Mouse (Mus musculus) intestine, embryonic 15.5 days (tissue): ENCODE measurements around the gene Gm20425. TPM values are rescaled to one million over a fixed set of nuclear protein-coding genes. Genes with fewer than 3 reads are reported as not detected.
A peak's percentile ranks its signal among the peaks of the same experiment; 100 is the strongest.
"Not testable (repeated sequence)": the region's sequence is repeated elsewhere in the genome, so short reads cannot be mapped to it uniquely, and the experiment has no call there.

ENCODE experiments used
- ATAC-seq: fragments of 200-750 bp; cut with Nextera tagmentation; 2 replicates; pipeline ENCODE4 v1.8.0; 2017; ENCODE audit warnings: moderate TSS enrichment, moderate library complexity
- H3K27ac ChIP-seq: fragments of 300-500 bp; sonication (generic); 2 replicates; pipeline ENCODE4 v1.5.1; 2015; ENCODE audit warnings: mild to moderate bottlenecking, inconsistent platforms
- H3K27me3 ChIP-seq: fragments of 300-500 bp; sonication (generic); replicated peaks from 2 replicates; pipeline ENCODE4 v1.6.1; 2015; ENCODE audit warnings: inconsistent platforms
- H3K36me3 ChIP-seq: fragments of 300-500 bp; sonication (generic); 2 replicates; pipeline ENCODE4 v1.6.1; 2015; ENCODE audit warnings: inconsistent platforms
- H3K4me1 ChIP-seq: fragments of 300-500 bp; sonication (generic); replicated peaks from 2 replicates; pipeline ENCODE4 v1.6.1; 2015; ENCODE audit warnings: inconsistent platforms
- H3K4me2 ChIP-seq: fragments of 300-500 bp; sonication (generic); replicated peaks from 2 replicates; pipeline ENCODE4 v1.6.1; 2015; ENCODE audit warnings: mild to moderate bottlenecking, inconsistent platforms
- H3K4me3 ChIP-seq: fragments of 300-500 bp; sonication (generic); replicated peaks from 2 replicates; pipeline ENCODE4 v1.5.1; 2015; ENCODE audit warnings: inconsistent platforms
- H3K9ac ChIP-seq: fragments of 300-500 bp; sonication (generic); 2 replicates; pipeline ENCODE4 v1.6.1; 2015; ENCODE audit warnings: inconsistent platforms
- H3K9me3 ChIP-seq: fragments of 300-500 bp; sonication (generic); 2 replicates; pipeline ENCODE4 v1.6.1; 2016; ENCODE audit warnings: inconsistent platforms
- WGBS: fragments of 180-500 bp; shearing (Covaris S2); methylation state at CpG from one replicate; pipeline ENCODE4 v1.1.7; 2015; 5-methylcytosine and 5-hydroxymethylcytosine counted together
- polyA plus RNA-seq: library from polyadenylated mRNA; unstranded; fragments of >200 nt; fragmentation: Nextera tagmentation; extraction: Ambion mirVana; gene quantifications from 2 replicates; pipeline ENCODE4 v1.2.1, GENCODE M21; 2015

Gm20425 gene
- polyA plus RNA-seq, 1 experiment from 2014 or later, result 8.8 TPM

DNA sequence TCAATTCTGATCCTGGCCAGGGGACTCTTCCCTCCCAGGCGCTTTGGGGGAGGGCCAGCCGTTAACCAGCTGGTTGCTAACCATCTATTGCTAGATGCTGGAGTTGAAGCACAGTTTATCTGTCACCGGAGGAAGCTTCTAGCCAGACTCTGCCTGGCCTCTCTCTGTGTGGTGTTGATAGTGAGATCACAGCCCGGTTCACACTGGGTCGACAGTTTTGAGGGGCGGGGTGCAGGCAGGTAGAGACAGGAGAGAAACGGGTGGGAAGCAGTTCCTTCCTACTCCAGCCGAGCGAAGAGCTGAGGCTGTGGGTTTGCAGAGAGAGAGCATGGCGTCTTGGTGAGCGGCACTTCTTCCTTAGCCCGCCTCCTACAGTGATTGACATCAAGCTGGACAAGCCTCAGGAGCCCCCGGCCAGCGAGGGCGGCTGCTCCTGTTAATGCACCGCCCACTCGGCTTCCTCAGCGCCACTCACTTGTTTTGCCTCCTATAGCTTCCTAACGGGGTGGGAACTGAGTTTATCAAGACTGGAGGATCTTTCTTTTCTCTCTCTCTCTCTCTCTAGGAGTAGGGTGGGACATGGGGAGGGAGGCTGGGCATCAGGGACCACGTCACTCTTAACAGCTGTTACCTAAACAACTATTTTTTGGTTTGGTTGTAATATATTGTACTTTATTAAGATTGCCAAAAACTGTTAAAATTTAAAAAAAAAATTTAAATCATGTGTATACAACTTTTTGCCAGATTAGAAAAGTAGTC, 49.1 kb downstream of the Gm20425 start:
- ATAC-seq, result peak; percentile 94
- Histone ChIP-seq H3K36me3 (no peaks in the 10 kb centered on the region), H3K4me3 (peak overlapping the region; percentile 44), H3K9ac (peak overlapping the region; percentile 57), H3K4me1 (peaks cover 12% of the 10 kb centered on the region), H3K27ac (peak overlapping the region; percentile 76), H3K9me3 (no peaks in the 10 kb centered on the region), H3K4me2 (peak overlapping the region; percentile 81), H3K27me3 (no peaks in the 10 kb centered on the region)
- WGBS, result 1% methylated on average over 20 of the region's 20 CpGs

GRCm38 (mm10) chr9:103180303-103180702, 49.8 kb downstream of the Gm20425 start:
- peak overlapping the region; percentile 81 for H3K4me2 ChIP-seq
- peaks cover 12% of the 10 kb centered on the region for H3K4me1 ChIP-seq
- H3K9ac ChIP-seq, result peak overlapping the region; percentile 57; the same call in 1 of the 2 replicates
- H3K9me3 ChIP-seq, result no peaks in the 10 kb centered on the region
- no peaks in the 10 kb centered on the region for H3K27me3 ChIP-seq
- H3K4me3 ChIP-seq, result peak overlapping the region; percentile 44
- peak overlapping the region; percentile 76; the same call in 1 of the 2 replicates for H3K27ac ChIP-seq
- peak; percentile 50 for ATAC-seq
- 58% methylated on average over 3 of the region's 3 CpGs for WGBS
- H3K36me3 ChIP-seq, result no peaks in the 10 kb centered on the region

GRCm38 (mm10) chr9:103175692-103176091, 54.4 kb downstream of the Gm20425 start:
- H3K4me1 ChIP-seq, result peaks cover 7% of the 10 kb centered on the region
- no peaks in the 10 kb centered on the region for H3K9me3 ChIP-seq
- H3K4me2 ChIP-seq, result no peak overlapping the region
- H3K9ac ChIP-seq, result no peak overlapping the region
- H3K27ac ChIP-seq, result no peak overlapping the region
- H3K4me3 ChIP-seq, result no peak overlapping the region
- WGBS, result 98% methylated on average over 7 of the region's 7 CpGs
- no peaks in the 10 kb centered on the region for H3K27me3 ChIP-seq
- no peaks in the 10 kb centered on the region for H3K36me3 ChIP-seq
- no peak for ATAC-seq

DNA sequence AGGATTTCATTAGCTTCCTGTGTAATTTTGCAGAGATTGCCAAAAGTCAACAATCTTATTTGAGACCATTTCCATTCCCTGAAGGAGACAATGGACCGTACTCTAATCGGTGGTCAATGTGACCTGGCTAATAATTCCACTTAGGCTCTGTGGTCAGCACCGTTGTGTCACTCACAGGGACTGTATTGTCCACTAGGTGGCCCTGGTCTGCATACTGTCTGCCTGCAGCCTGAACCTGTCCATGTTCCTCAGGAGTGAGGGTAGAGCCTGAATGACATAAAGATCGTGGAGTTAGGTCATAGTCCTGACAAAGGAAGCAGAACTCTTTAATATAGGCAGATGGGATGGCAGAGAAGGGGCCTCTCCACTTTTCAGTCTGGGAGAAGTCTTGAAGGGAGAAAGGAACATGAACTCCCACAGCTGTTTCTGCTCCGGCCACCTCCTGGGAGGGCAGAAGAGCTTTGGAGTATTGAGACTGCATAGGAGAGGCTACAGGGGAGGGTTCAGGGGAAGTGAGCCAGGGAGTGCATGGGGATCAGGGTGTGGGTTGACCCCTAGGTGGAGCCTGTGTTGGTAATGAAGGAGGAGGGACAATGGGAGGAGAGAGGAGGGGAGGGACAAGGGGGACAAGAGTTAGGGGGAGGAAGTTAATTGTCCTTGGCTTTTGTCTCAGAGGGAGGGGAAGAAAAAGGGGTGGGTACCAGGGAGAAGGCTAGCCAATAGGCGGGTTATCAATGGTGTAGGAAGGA, 55.2 kb downstream of the Gm20425 start:
- Histone ChIP-seq H3K4me3 (no peak overlapping the region), H3K27me3 (no peaks in the 10 kb centered on the region), H3K27ac (no peak overlapping the region), H3K36me3 (no peaks in the 10 kb centered on the region), H3K9me3 (no peaks in the 10 kb centered on the region), H3K4me2 (no peak overlapping the region), H3K4me1 (no peaks in the 10 kb centered on the region), H3K9ac (no peak overlapping the region)
- ATAC-seq, result peak; percentile 56; the same call in 1 of the 2 replicates
- 56% methylated on average over 6 of the region's 6 CpGs for WGBS

GRCm38 (mm10) chr9:103168771-103169170, 61.3 kb downstream of the Gm20425 start:
- WGBS, result 76% methylated on average over 7 of the region's 7 CpGs
- ATAC-seq, result no peak

GRCm38 (mm10) chr9:103168046-103168445, 62.1 kb downstream of the Gm20425 start:
- no peak overlapping the region for H3K27ac ChIP-seq
- H3K27me3 ChIP-seq, result no peaks in the 10 kb centered on the region
- H3K4me3 ChIP-seq, result no peak overlapping the region
- no peaks in the 10 kb centered on the region for H3K4me1 ChIP-seq
- peak; percentile 55 for ATAC-seq
- H3K9ac ChIP-seq, result no peak overlapping the region
- no peaks in the 10 kb centered on the region for H3K9me3 ChIP-seq
- WGBS, result 71% methylated on average over 6 of the region's 6 CpGs
- no peak overlapping the region for H3K4me2 ChIP-seq
- H3K36me3 ChIP-seq, result no peaks in the 10 kb centered on the region

More at GRCm38 (mm10) chr9:103168771-103169170, 61.3 kb downstream of the Gm20425 start:
- Histone ChIP-seq H3K4me2 (no peak overlapping the region), H3K9ac (no peak overlapping the region), H3K4me3 (no peak overlapping the region), H3K9me3 (no peaks in the 10 kb centered on the region), H3K27me3 (no peaks in the 10 kb centered on the region), H3K27ac (no peak overlapping the region), H3K36me3 (no peaks in the 10 kb centered on the region), H3K4me1 (no peaks in the 10 kb centered on the region)

- Histone ChIP-seq H3K9ac (no peak overlapping the region), H3K36me3 (no peaks in the 10 kb centered on the region), H3K4me3 (no peak overlapping the region), H3K4me2 (no peak overlapping the region), H3K27ac (no peak overlapping the region), H3K9me3 (no peaks in the 10 kb centered on the region), H3K4me1 (no peaks in the 10 kb centered on the region), H3K27me3 (no peaks in the 10 kb centered on the region)
- no peak for ATAC-seq
- WGBS, result 76% methylated on average over 15 of the region's 15 CpGs
These were observed 66.3 kb downstream of the Gm20425 start for GRCm38 (mm10) chr9:103163806-103164205.

DNA sequence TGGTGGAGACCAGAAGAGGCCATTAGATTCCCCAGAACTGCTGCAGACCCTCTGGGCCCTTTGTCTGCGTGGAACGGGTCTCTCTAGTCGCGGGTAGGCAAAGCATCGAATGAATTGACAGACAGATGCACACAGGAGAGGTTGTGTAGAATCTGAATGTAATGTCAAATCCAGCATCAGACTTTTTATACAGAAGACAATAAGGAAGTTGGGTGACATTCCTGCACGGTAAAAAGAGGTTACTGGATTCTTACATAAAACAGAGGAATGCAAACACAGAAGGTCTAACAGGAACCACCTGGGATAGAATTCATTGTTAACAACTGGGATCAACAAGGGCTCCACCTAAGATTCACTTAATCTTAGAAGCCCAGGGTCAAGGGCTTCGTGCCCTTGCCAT, 74.9 kb downstream of the Gm20425 start:
- not testable (repeated sequence) for H3K4me3 ChIP-seq, H3K27me3 ChIP-seq, ATAC-seq, H3K36me3 ChIP-seq, H3K4me1 ChIP-seq, H3K9me3 ChIP-seq, H3K27ac ChIP-seq, H3K9ac ChIP-seq, H3K4me2 ChIP-seq
- 82% methylated on average over 7 of the region's 7 CpGs for WGBS

DNA sequence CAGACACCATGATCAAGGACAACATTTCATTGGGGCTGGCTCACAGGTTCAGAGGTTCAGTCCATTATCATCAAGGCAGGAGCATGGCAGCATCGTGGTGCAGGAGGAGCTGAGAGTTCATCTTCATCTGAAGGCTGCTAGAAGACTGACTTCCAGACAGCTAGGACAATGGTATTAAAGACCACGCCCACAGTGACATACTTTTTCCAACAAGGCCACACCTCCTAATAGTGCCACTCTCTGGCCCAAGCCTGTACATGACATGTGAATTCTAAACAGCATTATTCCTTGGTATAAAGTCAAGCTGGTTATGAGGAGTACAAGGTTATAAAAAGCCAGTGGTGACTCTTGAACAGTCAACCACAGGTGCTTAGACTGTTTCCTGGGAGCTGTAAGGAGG, 75.5 kb downstream of the Gm20425 start:
- Histone ChIP-seq H3K9ac (no peak overlapping the region), H3K4me1 (no peaks in the 10 kb centered on the region), H3K27me3 (no peaks in the 10 kb centered on the region), H3K27ac (no peak overlapping the region), H3K4me2 (no peak overlapping the region), H3K4me3 (no peak overlapping the region), H3K36me3 (no peaks in the 10 kb centered on the region), H3K9me3 (no peaks in the 10 kb centered on the region)
- 81% methylated on average over 2 of the region's 2 CpGs for WGBS
- no peak for ATAC-seq

GRCm38 (mm10) chr9:103153286-103153685, 76.8 kb downstream of the Gm20425 start:
- no peaks in the 10 kb centered on the region for H3K9me3 ChIP-seq
- no peak for ATAC-seq
- H3K36me3 ChIP-seq, result no peaks in the 10 kb centered on the region
- H3K4me3 ChIP-seq, result no peak overlapping the region
- H3K27me3 ChIP-seq, result no peaks in the 10 kb centered on the region
- no peak overlapping the region for H3K27ac ChIP-seq
- H3K9ac ChIP-seq, result no peak overlapping the region
- H3K4me2 ChIP-seq, result no peak overlapping the region
- no peaks in the 10 kb centered on the region for H3K4me1 ChIP-seq
- 70% methylated on average over 5 of the region's 5 CpGs for WGBS

DNA sequence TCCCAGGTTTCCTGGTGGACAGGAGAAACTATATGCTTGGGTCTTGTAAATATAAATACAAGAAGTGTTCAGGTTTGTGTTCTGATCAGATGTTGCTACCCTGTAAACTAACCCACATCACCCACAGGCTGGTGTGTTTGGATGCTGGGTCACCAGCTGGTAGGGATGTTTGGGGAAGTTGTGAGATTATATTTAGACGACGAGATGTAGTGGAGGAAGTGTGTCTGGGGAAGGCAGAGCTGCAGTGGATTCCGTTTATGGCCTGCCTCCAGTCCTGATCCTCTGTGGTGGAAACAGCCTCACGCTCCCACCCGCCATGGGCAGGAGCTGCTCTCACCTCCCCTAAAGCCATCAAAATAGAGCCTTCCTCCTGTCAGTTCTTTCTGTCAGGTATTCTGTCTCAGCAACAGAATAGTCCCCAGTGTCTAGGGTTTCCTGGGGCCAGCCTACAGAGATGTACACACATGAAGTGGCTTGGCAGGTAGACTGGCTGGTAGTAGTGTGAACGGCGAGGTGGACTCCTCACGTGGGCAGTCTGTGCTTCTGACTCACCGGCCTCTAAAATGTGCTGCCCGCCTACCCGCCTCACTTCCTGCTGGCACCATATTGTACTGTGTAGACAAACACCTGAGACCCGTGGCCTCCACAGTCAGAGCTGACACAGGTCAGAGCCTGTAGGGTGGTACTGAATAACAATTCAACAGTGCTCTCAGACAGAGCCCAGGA, 80.9 kb downstream of the Gm20425 start:
- no peaks in the 10 kb centered on the region for H3K4me1 ChIP-seq
- 77% methylated on average over 12 of the region's 12 CpGs for WGBS
- ATAC-seq, result no peak
- no peak overlapping the region for H3K4me3 ChIP-seq
- H3K4me2 ChIP-seq, result no peak overlapping the region
- no peaks in the 10 kb centered on the region for H3K9me3 ChIP-seq
- no peaks in the 10 kb centered on the region for H3K27me3 ChIP-seq
- H3K27ac ChIP-seq, result no peak overlapping the region
- no peak overlapping the region for H3K9ac ChIP-seq
- no peaks in the 10 kb centered on the region for H3K36me3 ChIP-seq

- H3K9me3 ChIP-seq, result no peaks in the 10 kb centered on the region
These were observed 83.0 kb downstream of the Gm20425 start for GRCm38 (mm10) chr9:103147103-103147502.

More at GRCm38 (mm10) chr9:103147103-103147502, 83.0 kb downstream of the Gm20425 start:
- Histone ChIP-seq H3K36me3 (no peaks in the 10 kb centered on the region), H3K9ac (no peak overlapping the region), H3K27ac (no peak overlapping the region), H3K4me1 (no peaks in the 10 kb centered on the region), H3K4me3 (no peak overlapping the region), H3K27me3 (no peaks in the 10 kb centered on the region), H3K4me2 (no peak overlapping the region)
- ATAC-seq, result no peak
- WGBS, result 68% methylated on average over 13 of the region's 13 CpGs
